Mouse (Mus musculus) adrenal gland, adult 8-10 months (tissue): Measurements from ENCODE around the gene Rfx4. TPM values are rescaled to one million over a fixed set of nuclear protein-coding genes. Genes with fewer than 3 reads are reported as not detected.
A peak's percentile ranks its signal among the peaks of the same experiment; 100 is the strongest.

ENCODE experiments used
- DNase-seq: peaks from one replicate; pipeline ENCODE4 v3.0.0; 2022
- total RNA-seq, 4 experiments: library from RNA; stranded (reverse); gene quantifications; 2 replicates each; pipeline ENCODE4 v1.2.4; 2022

Rfx4 gene
- total RNA-seq, 4 experiments from 2014 or later, result 0.07 TPM; not detected in 3

GRCm38 (mm10) chr10:84913148-84913547 lies 157.3 kb downstream of the Rfx4 start:
- no peak for DNase-seq

- no peak for DNase-seq
These were observed 159.6 kb downstream of the Rfx4 start for GRCm38 (mm10) chr10:84915476-84915875.

GRCm38 (mm10) chr10:84916810-84917730 lies 161.2 kb downstream of the Rfx4 start, which contains the start of gene Ric8b:
Ric8b (plus strand) TSS chr10:84917616.
- DNase-seq, result peak; percentile 95

DNA sequence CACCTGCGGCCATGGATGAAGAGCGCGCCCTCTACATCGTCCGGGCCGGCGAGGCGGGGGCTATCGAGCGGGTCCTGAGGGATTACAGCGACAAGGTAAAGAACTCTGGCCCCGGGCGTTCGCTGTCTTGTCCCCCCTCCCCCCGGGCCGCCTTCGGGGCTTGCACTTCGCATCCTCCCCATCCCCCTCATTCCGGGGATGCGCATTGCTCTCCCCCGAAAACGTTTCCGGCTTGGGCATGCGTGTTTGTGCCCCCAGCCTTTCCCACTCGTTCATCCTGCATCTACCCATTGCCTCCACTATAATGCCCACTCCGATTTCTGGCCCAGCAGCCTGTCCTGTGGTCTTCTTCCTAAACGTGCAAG lies 161.9 kb downstream of the Rfx4 start:
- peak; percentile 44 for DNase-seq

GRCm38 (mm10) chr10:84926336-84926735 lies 170.5 kb downstream of the Rfx4 start:
- peak; percentile 24 for DNase-seq

DNA sequence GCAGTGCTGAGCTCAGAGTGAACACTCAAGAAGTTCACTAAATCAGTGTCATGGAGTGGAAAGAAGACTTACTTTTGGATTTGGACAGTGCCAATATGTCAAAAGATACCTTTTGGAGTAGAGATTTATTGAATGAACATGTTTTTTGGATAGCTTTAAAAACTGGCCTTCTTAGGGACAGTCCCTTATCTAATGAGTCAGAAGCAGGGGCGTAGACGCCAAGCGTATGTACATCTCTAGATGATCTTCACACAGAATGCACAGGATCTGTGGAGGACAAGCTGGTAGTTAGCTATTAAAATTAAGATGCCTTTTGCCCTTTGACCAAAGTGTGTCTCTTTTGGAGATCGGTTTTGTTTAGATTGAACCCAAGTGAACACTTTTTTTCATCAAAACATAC lies 171.0 kb downstream of the Rfx4 start:
- DNase-seq, result no peak

GRCm38 (mm10) chr10:84928465-84928864 lies 172.6 kb downstream of the Rfx4 start:
- DNase-seq, result no peak

GRCm38 (mm10) chr10:84935553-84936209 lies 179.8 kb downstream of the Rfx4 start:
- DNase-seq, result no peak

DNA sequence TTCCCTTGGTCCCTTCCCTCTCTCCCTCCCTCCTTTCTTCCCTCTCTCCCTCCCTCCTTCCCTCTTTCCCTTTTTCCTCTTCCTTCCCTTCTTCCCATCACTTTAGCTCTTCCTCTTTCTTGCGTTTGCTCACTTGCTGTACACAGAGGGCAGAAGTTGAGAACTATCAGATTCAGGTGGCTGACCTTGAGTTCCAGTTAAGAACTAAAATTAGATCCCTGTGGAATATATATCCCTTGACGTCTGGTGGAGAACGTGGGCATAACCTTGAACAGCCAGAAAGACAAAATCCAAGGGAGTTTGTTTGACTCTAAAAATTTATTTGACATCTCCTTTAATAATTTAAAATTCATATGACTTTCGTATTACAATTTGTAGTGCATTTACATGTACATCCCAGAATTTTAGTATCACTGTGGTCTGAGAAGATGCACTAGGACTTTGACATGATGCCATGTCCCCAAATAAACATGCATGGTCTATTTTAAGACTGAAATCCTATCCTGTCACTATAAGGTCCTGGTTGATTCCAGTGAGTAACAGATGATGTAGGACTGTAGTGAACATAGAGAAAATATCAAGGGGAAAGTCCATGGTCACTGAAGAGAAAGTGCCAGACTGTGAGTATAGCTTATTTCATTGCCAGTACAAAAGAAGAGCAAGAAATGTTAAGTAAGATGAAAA lies 181.1 kb downstream of the Rfx4 start:
- DNase-seq, result no peak

GRCm38 (mm10) chr10:84938094-84938820 lies 182.4 kb downstream of the Rfx4 start:
- DNase-seq, result peak; percentile 24

DNA sequence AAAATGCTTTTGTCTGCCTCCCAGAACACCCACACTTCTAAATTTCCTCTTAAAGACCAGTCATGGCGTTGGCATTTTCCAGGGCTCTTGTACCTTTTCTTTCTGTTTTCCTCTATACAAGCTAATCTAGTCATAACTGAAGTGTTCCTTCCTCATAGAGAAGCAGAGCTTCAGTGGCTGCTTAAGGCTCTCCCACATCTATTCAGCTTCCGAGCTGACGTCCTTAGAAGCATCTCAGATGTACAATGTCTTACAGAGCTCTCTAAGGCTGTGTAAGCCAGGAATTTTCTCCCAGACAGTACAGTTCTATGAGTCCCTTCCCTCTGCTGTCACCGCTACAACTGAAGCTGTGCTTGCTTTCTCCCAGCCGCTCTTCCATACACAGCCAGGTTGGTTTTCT lies 183.0 kb downstream of the Rfx4 start:
- DNase-seq, result no peak

- no peak for DNase-seq
These were observed 184.5 kb downstream of the Rfx4 start for GRCm38 (mm10) chr10:84940356-84940755.

GRCm38 (mm10) chr10:84945692-84946091 lies 189.8 kb downstream of the Rfx4 start:
- DNase-seq, result no peak

- no peak for DNase-seq
These were observed 193.3 kb downstream of the Rfx4 start for GRCm38 (mm10) chr10:84948970-84949683.

GRCm38 (mm10) chr10:84949684-84950010 lies 193.8 kb downstream of the Rfx4 start:
- DNase-seq, result no peak

DNA sequence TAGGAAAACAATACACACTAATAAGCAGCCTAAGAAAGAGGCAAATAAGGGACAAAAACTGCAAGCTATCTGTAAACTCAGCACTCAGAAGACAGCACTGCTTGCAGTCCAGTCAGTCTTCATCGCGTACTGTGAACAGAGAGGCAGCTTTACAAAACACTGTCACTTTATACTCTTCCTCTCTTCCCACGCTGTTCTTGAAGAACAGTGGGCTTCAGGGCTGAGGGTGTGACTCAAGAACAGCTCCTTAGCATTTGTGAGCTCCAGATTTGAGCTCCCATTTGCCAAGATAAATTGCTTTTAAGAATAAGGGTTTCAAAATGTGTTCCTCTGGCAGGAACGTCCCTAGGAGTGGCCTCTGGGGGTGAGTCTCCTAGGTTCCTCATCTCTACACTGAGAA lies 194.5 kb downstream of the Rfx4 start:
- DNase-seq, result no peak

GRCm38 (mm10) chr10:84954236-84954635 lies 198.4 kb downstream of the Rfx4 start:
- DNase-seq, result no peak
